Mouse (Mus musculus) lung, adult 2 months (tissue): ENCODE results near the gene Ptpn1.

Experiments
- CTCF ChIP-seq: fragments of 200-500 bp; IDR thresholded peaks from 2 replicates; pipeline ENCODE4 v1.5.1; 2011; ENCODE audit warnings: mild to moderate bottlenecking, low read length, control low read depth; ENCODE audit not compliant: insufficient read depth
- POLR2A ChIP-seq: fragments of 200-500 bp; IDR thresholded peaks from 2 replicates; pipeline ENCODE4 v1.6.1; 2011; ENCODE audit warnings: low read depth, mild to moderate bottlenecking, control low read depth, low read length, borderline replicate concordance; ENCODE audit errors: extremely low read depth

GRCm38 (mm10) chr2:167975746-167976145 is 43.9 kb downstream of the Ptpn1 start:
- TF ChIP-seq CTCF (no peak), POLR2A (no peak)
